Mouse (Mus musculus) embryonic fibroblast, embryonic 13.5 days (primary cell): Measurements from ENCODE around the gene Slc6a1. TPM values are rescaled to one million over a fixed set of nuclear protein-coding genes. Genes with fewer than 3 reads are reported as not detected.

Experiments used
- H3K27ac ChIP-seq: 2 replicates; pipeline ENCODE4 v1.5.1; 2012; ENCODE audit warnings: low read length, control low read depth, inconsistent platforms; ENCODE audit not compliant: insufficient read depth
- H3K4me1 ChIP-seq: 2 replicates; pipeline ENCODE4 v1.6.1; 2011; ENCODE audit warnings: low read length; ENCODE audit not compliant: control insufficient read depth, insufficient read depth
- H3K4me3 ChIP-seq: 2 replicates; pipeline ENCODE4 v1.5.1; 2011; ENCODE audit warnings: mild to moderate bottlenecking, control low read depth, low read length; ENCODE audit not compliant: insufficient read depth
- CTCF ChIP-seq: IDR thresholded peaks from 2 replicates; pipeline ENCODE4 v1.5.1; 2011; ENCODE audit warnings: mild to moderate bottlenecking, control low read depth, low read length, moderate library complexity, borderline replicate concordance; ENCODE audit not compliant: insufficient read depth
- POLR2A ChIP-seq: IDR thresholded peaks from 2 replicates; pipeline ENCODE4 v1.6.1; 2011; ENCODE audit warnings: low read depth, mild to moderate bottlenecking, control low read depth, low read length, moderate library complexity
- polyA plus RNA-seq: library from polyadenylated mRNA; stranded (reverse); fragments of >200 nt; gene quantifications from 2 replicates; pipeline ENCODE4 v1.2.4, GENCODE M21; 2011; ENCODE audit warnings: low read depth; ENCODE audit not compliant: missing spikeins, insufficient read length

Gene Slc6a1
- polyA plus RNA-seq, 1 experiment: not detected

GRCm38 (mm10) chr6:114347831-114348754 is 65.7 kb downstream of the Slc6a1 start:
- no peaks in the 10 kb centered on the region for H3K4me1 ChIP-seq
- TF ChIP-seq POLR2A (no peak), CTCF (no peak)
- no peak overlapping the region for H3K4me3 ChIP-seq
- H3K27ac ChIP-seq: no peak overlapping the region

- TF ChIP-seq POLR2A: no peak
- peaks cover 8% of the 10 kb centered on the region; the same call in 1 of the 2 replicates for H3K4me1 ChIP-seq
- H3K27ac ChIP-seq: 0 out of 2 replicates have a peak overlapping the region, but pooled peaks have one; percentile 53
- H3K4me3 ChIP-seq: no peak overlapping the region
These were observed 72.2 kb downstream of the Slc6a1 start for GRCm38 (mm10) chr6:114354635-114355034.

GRCm38 (mm10) chr6:114358171-114358570 is 75.7 kb downstream of the Slc6a1 start:
- no peak overlapping the region for H3K27ac ChIP-seq
- TF ChIP-seq CTCF: no peak
- no peak for TF ChIP-seq POLR2A
- H3K4me1 ChIP-seq: peaks cover 8% of the 10 kb centered on the region; the same call in 1 of the 2 replicates
- no peak overlapping the region for H3K4me3 ChIP-seq

- peaks cover 8% of the 10 kb centered on the region; the same call in 1 of the 2 replicates for H3K4me1 ChIP-seq
- no peak overlapping the region for H3K4me3 ChIP-seq
- TF ChIP-seq CTCF: no peak
- no peak for TF ChIP-seq POLR2A
- no peak overlapping the region for H3K27ac ChIP-seq
These were observed 79.9 kb downstream of the Slc6a1 start for GRCm38 (mm10) chr6:114362355-114362754.

GRCm38 (mm10) chr6:114363740-114364139 is 81.3 kb downstream of the Slc6a1 start:
- Histone ChIP-seq H3K27ac (no peak overlapping the region), H3K4me3 (no peak overlapping the region), H3K4me1 (peaks cover 2% of the 10 kb centered on the region; the same call in 1 of the 2 replicates)
- TF ChIP-seq POLR2A (no peak), CTCF (no peak)

GRCm38 (mm10) chr6:114364734-114365133 is 82.3 kb downstream of the Slc6a1 start:
- Histone ChIP-seq H3K27ac (no peak overlapping the region), H3K4me3 (no peak overlapping the region), H3K4me1 (no peaks in the 10 kb centered on the region)
- no peak for TF ChIP-seq CTCF
- TF ChIP-seq POLR2A: no peak

- H3K4me3 ChIP-seq: no peak overlapping the region
- TF ChIP-seq CTCF: no peak
- TF ChIP-seq POLR2A: no peak
- H3K4me1 ChIP-seq: no peaks in the 10 kb centered on the region
- H3K27ac ChIP-seq: no peak overlapping the region
These were observed 83.8 kb downstream of the Slc6a1 start for GRCm38 (mm10) chr6:114366191-114366590.

Other genes starting within 250 kb of the Slc6a1 start
- not detected in 2 replicates for gene Atp2b2, start 240.0 kb upstream of the Slc6a1 start, polyA plus RNA-seq
- gene Slc6a11, start 151.4 kb upstream of the Slc6a1 start, polyA plus RNA-seq: not detected in 2 replicates
- gene Hrh1, start 115.3 kb downstream of the Slc6a1 start, polyA plus RNA-seq: 0.17 and 0.23 TPM in 2 replicates